8 mouse cellular contexts compared by ENCODE assay signal in the genomic region with DNA sequence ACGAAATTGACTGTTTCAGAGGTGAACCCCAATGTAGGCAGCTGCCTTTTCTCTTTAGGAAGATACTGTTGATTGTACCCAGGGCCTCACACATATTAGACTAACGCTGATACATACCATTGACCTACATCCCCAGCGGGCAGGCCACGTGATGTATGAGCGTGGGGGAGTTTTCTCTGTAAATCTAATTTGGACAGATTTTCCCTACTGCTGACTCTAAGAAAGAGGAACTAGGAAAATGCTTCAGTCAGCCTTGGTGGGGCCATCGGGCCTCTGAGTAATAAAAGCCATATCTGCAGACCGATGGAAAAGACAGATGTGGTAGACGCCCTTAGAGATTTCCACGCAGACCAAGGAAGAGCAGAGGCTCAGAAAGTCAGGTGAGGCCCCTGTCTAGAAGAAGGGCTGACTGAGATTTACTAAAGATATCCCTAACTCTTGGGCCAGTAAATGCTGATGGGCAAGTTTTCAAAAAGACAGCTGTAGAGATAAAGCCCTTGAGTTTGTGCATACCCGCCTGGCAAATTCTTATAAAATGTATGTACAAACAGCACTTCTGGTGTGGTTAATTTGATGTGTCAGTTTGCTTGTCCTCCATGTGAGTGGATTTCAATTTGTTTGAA. TPM values are rescaled to one million over a fixed set of nuclear protein-coding genes. Genes with fewer than 3 reads are reported as not detected.
DNase-seq lines count a peak whose midpoint lies in the region; ATAC-seq and TF ChIP-seq lines count a peak whose summit lies in the region.

No protein-coding gene starts in this region.

- peak; percentile 59 to 73; a peak in 3 of 4 replicates for TF ChIP-seq EP300 in MEL (IDR thresholded peaks at IDR 0.05; ENCODE audit: low read depth in 1 of 2, low read length in 2 of 2)

- ATAC-seq in forebrain, embryonic 11.5 days (replicated peaks; ENCODE audit: low FRiP score) = peak; percentile 26; the same call in 1 of the 2 replicates
- peak; percentile 62 for ATAC-seq in midbrain, embryonic 13.5 days

- H3K9ac ChIP-seq in MEL (ENCODE audit: control insufficient read depth, low read depth, low read length, poor library complexity, severe bottlenecking) = peak overlapping the region; percentile 5
- H3K9ac ChIP-seq in forebrain, embryonic 11.5 days (ENCODE audit: low read length) = peak overlapping the region; percentile 74
- H3K9ac ChIP-seq in liver, adult 2 months (ENCODE audit: low read depth, low read length) = no peak overlapping the region
- 0 out of 2 replicates have a peak overlapping the region, but pooled peaks have one; percentile 40 for H3K9ac ChIP-seq in midbrain, embryonic 13.5 days (replicated peaks)

- TF ChIP-seq CTCF in MEL (IDR thresholded peaks at IDR 0.05 in 2 of 3, conservative IDR thresholded peaks at IDR 0.05 in 1 of 3; ENCODE audit: control insufficient read depth in 1 of 3, insufficient read depth in 1 of 3, low read depth in 2 of 3, low read length in 3 of 3, poor library complexity in 1 of 3, severe bottlenecking in 1 of 3) = no peak
- no peak for TF ChIP-seq CTCF in liver, adult 2 months (IDR thresholded peaks at IDR 0.05; ENCODE audit: low read depth, low read length)

- H3K36me3 ChIP-seq in MEL (ENCODE audit: control insufficient read depth in 1 of 2, insufficient read depth in 2 of 2, low read length in 2 of 2) = peaks cover 0 to 8% of the 10 kb centered on the region in 2 experiments; a peak in 2 of 4 replicates
- H3K36me3 ChIP-seq in forebrain, embryonic 11.5 days (ENCODE audit: control insufficient read depth, insufficient read depth, low read length) = no peaks in the 10 kb centered on the region
- H3K36me3 ChIP-seq in hindbrain, embryonic 10.5 days = peaks cover 8% of the 10 kb centered on the region; the same call in 1 of the 2 replicates
- no peaks in the 10 kb centered on the region for H3K36me3 ChIP-seq in liver, adult 2 months (ENCODE audit: control insufficient read depth, insufficient read depth, low read length)
- H3K36me3 ChIP-seq in midbrain, embryonic 13.5 days = 0 out of 2 replicates have a peak, but pooled peaks cover 9% of the 10 kb centered on the region

- no peaks in the 10 kb centered on the region; the same call in 1 of the 2 replicates for H3K79me2 ChIP-seq in MEL (ENCODE audit: control insufficient read depth, insufficient read depth, low read length, poor library complexity)
- H3K79me2 ChIP-seq in liver, adult 2 months (ENCODE audit: control insufficient read depth, insufficient read depth, low read length) = peaks cover 3% of the 10 kb centered on the region; the same call in 1 of the 2 replicates

- 82% methylated on average over 10 of the region's 10 CpGs for WGBS in forebrain, embryonic 11.5 days
- WGBS in hindbrain, embryonic 10.5 days = 85% methylated on average over 10 of the region's 10 CpGs
- WGBS in liver, adult 2 months = 72% methylated on average over 10 of the region's 10 CpGs
- WGBS in midbrain, embryonic 13.5 days = 84% methylated on average over 10 of the region's 10 CpGs

- peak overlapping the region; percentile 67 for H3K4me2 ChIP-seq in forebrain, embryonic 11.5 days (ENCODE audit: low read depth, low read length, severe bottlenecking)
- peak overlapping the region; percentile 61 for H3K4me2 ChIP-seq in midbrain, embryonic 13.5 days (replicated peaks)

- H3K4me1 ChIP-seq in MEL (ENCODE audit: control insufficient read depth in 1 of 2, insufficient read depth in 2 of 2, low read length in 2 of 2) = peaks cover 0 to 7% of the 10 kb centered on the region in 2 experiments; a peak in 1 of 4 replicates
- H3K4me1 ChIP-seq in forebrain, embryonic 11.5 days (replicated peaks; ENCODE audit: control insufficient read depth, insufficient read depth, low read length) = no peaks in the 10 kb centered on the region
- H3K4me1 ChIP-seq in hindbrain, embryonic 10.5 days (replicated peaks) = peaks cover 13% of the 10 kb centered on the region
- no peaks in the 10 kb centered on the region for H3K4me1 ChIP-seq in liver, adult 2 months (ENCODE audit: control insufficient read depth, insufficient read depth, low read length)
- peaks cover 10% of the 10 kb centered on the region for H3K4me1 ChIP-seq in midbrain, embryonic 13.5 days (replicated peaks)

- DNase-seq in cerebellum, adult 11-12 months = peak; percentile 20
- no peak for DNase-seq in cerebellum, adult 9-10 months
- DNase-seq in MEL (ENCODE audit: low read depth, low spot score) = peak; percentile 86
- no peak for DNase-seq in forebrain, embryonic 11.5 days (ENCODE audit: low spot score)
- peak; percentile 12 for DNase-seq in hindbrain, embryonic 10.5 days (ENCODE audit: low spot score)
- peak; percentile 23 for DNase-seq in liver, adult 2 months (ENCODE audit: extremely low read depth, low read depth, low spot score)
- peak; percentile 7 for DNase-seq in yolk sac, embryonic 10.5 days (ENCODE audit: low spot score)

- H3K4me3 ChIP-seq in MEL (ENCODE audit: control insufficient read depth in 1 of 2, insufficient read depth in 1 of 2, low read depth in 2 of 2, low read length in 2 of 2) = peak overlapping the region; percentile 43 to 52
- H3K4me3 ChIP-seq in forebrain, embryonic 11.5 days (ENCODE audit: low read depth, low read length) = peak overlapping the region; percentile 62
- peak overlapping the region; percentile 82 for H3K4me3 ChIP-seq in hindbrain, embryonic 10.5 days
- H3K4me3 ChIP-seq in liver, adult 2 months (ENCODE audit: insufficient read depth, low read depth, low read length) = no peak overlapping the region
- H3K4me3 ChIP-seq in midbrain, embryonic 13.5 days (replicated peaks) = peak overlapping the region; percentile 68

- H3K27ac ChIP-seq in MEL (ENCODE audit: control insufficient read depth, low read depth, low read length) = peak overlapping the region; percentile 55
- H3K27ac ChIP-seq in forebrain, embryonic 11.5 days (ENCODE audit: low read depth, low read length) = no peak overlapping the region
- peak overlapping the region; percentile 91; the same call in 1 of the 2 replicates for H3K27ac ChIP-seq in hindbrain, embryonic 10.5 days
- no peak overlapping the region for H3K27ac ChIP-seq in liver, adult 2 months (replicated peaks; ENCODE audit: insufficient read depth, low read depth, low read length)
- H3K27ac ChIP-seq in midbrain, embryonic 13.5 days = peak overlapping the region; percentile 56; the same call in 1 of the 2 replicates

- H3K27me3 ChIP-seq in MEL (ENCODE audit: control insufficient read depth in 1 of 2, insufficient read depth in 2 of 2, low read length in 2 of 2) = no peaks in the 10 kb centered on the region
- H3K27me3 ChIP-seq in forebrain, embryonic 11.5 days (ENCODE audit: control insufficient read depth, insufficient read depth, low read length) = no peaks in the 10 kb centered on the region
- H3K27me3 ChIP-seq in hindbrain, embryonic 10.5 days (ENCODE audit: insufficient read depth, poor library complexity, severe bottlenecking) = no peaks in the 10 kb centered on the region; the same call in 1 of the 2 replicates
- H3K27me3 ChIP-seq in liver, adult 2 months (ENCODE audit: control insufficient read depth, insufficient read depth, low read length) = no peaks in the 10 kb centered on the region
- no peaks in the 10 kb centered on the region for H3K27me3 ChIP-seq in midbrain, embryonic 13.5 days

- TF ChIP-seq RAD21 in MEL (IDR thresholded peaks at IDR 0.05; ENCODE audit: low read depth, low read length) = no peak

- no peak for TF ChIP-seq POLR2A in MEL (IDR thresholded peaks at IDR 0.05; ENCODE audit: control insufficient read depth in 1 of 2, insufficient read depth in 1 of 2, low read depth in 1 of 2, low read length in 2 of 2, poor library complexity in 1 of 2)
- TF ChIP-seq POLR2A in liver, adult 2 months (IDR thresholded peaks at IDR 0.05; ENCODE audit: extremely low read depth, insufficient read depth, low read length) = no peak

- no peaks in the 10 kb centered on the region for H3K9me3 ChIP-seq in MEL (replicated peaks; ENCODE audit: insufficient read depth, low read length)
- H3K9me3 ChIP-seq in forebrain, embryonic 11.5 days (ENCODE audit: control insufficient read depth, low read length) = no peaks in the 10 kb centered on the region
- no peaks in the 10 kb centered on the region for H3K9me3 ChIP-seq in hindbrain, embryonic 10.5 days
- H3K9me3 ChIP-seq in midbrain, embryonic 13.5 days = no peaks in the 10 kb centered on the region

TF ChIP-seq in MEL, 35 proteins besides CTCF, POLR2A, EP300 and RAD21 (continues in another document):
- TF ChIP-seq GABPA (IDR thresholded peaks at IDR 0.05; ENCODE audit: low read depth, low read length) = no peak
- peak; percentile 88 for TF ChIP-seq ETS1 (IDR thresholded peaks at IDR 0.05; ENCODE audit: low read depth, low read length)
- no peak for TF ChIP-seq MYB (IDR thresholded peaks at IDR 0.05; ENCODE audit: low read depth, low read length)
- no peak; the same call in 1 of the 2 replicates for TF ChIP-seq TCF12 (IDR thresholded peaks at IDR 0.05; ENCODE audit: low read depth, low read length)
- no peak for TF ChIP-seq ZMIZ1 (IDR thresholded peaks at IDR 0.05; ENCODE audit: low read depth, low read length)
- TF ChIP-seq NELFE (IDR thresholded peaks at IDR 0.05; ENCODE audit: low read depth, low read length) = no peak
- TF ChIP-seq CHD2 (IDR thresholded peaks at IDR 0.05; ENCODE audit: low read length) = no peak
- TF ChIP-seq MEF2A (IDR thresholded peaks at IDR 0.05; ENCODE audit: extremely low read depth, insufficient replicate concordance, low read depth, low read length, poor library complexity, severe bottlenecking) = no peak
- no peak for TF ChIP-seq SMC3 (IDR thresholded peaks at IDR 0.05; ENCODE audit: low read depth, low read length)

RNA-seq across cellular contexts. Expression of a gene that starts 0.7 kb away (rescaled TPM):
- total RNA-seq in MEL (2012; rRNA removed) = 3.1 and 3.5 TPM in 2 replicates
- 1 to 10 TPM in 1 of 2 experiments, not detected in 1; 4.1 TPM for polyA plus RNA-seq in MEL (2012; ENCODE audit: insufficient read depth in 1 of 2, insufficient read length in 2 of 2, low read depth in 1 of 2, low replicate concordance in 2 of 2, missing spikeins in 1 of 2)
- polyA plus RNA-seq in forebrain, embryonic 11.5 days (2014; fragmentation: Nextera tagmentation; extraction: Ambion mirVana) = 10.1 and 12.7 TPM in 2 replicates
- polyA plus RNA-seq in hindbrain, embryonic 10.5 days (2016; fragmentation: Nextera tagmentation; extraction: Ambion mirVana) = 10.0 and 10.4 TPM in 2 replicates
- 16.4 and 17.0 TPM in 2 replicates for total RNA-seq in liver, adult 2 months (2014; rRNA removed)
- 10.9 and 12.1 TPM in 2 replicates for polyA plus RNA-seq in liver, adult 2 months (2012; rRNA removed)
- polyA plus RNA-seq in midbrain, embryonic 13.5 days (2015; fragmentation: Nextera tagmentation; extraction: Ambion mirVana) = 16.3 and 17.2 TPM in 2 replicates

RNA-seq across cellular contexts. Expression of a gene that starts 26.8 kb away (rescaled TPM):
- total RNA-seq in MEL (2012; rRNA removed) = not detected in 2 replicates
- polyA plus RNA-seq in MEL (2012; ENCODE audit: insufficient read depth in 1 of 2, insufficient read length in 2 of 2, low read depth in 1 of 2, low replicate concordance in 2 of 2, missing spikeins in 1 of 2) = not detected
- 4.6 and 5.4 TPM in 2 replicates for polyA plus RNA-seq in forebrain, embryonic 11.5 days (2014; fragmentation: Nextera tagmentation; extraction: Ambion mirVana)
- polyA plus RNA-seq in hindbrain, embryonic 10.5 days (2016; fragmentation: Nextera tagmentation; extraction: Ambion mirVana) = 3.7 and 4.6 TPM in 2 replicates
- not detected in 2 replicates for total RNA-seq in liver, adult 2 months (2014; rRNA removed)
- polyA plus RNA-seq in liver, adult 2 months (2012; rRNA removed) = not detected in 2 replicates
- 1.4 and 1.5 TPM in 2 replicates for polyA plus RNA-seq in midbrain, embryonic 13.5 days (2015; fragmentation: Nextera tagmentation; extraction: Ambion mirVana)

Comparison
In these comparisons a context has a peak if more than half of its experiments do, and no peak if none do; other contexts are left out.
1. DNase-seq: peak in cerebellum, adult 11-12 months (single experiment), MEL (single experiment), hindbrain, embryonic 10.5 days (single experiment), liver, adult 2 months (single experiment) and yolk sac, embryonic 10.5 days (single experiment); none in cerebellum, adult 9-10 months (single experiment) and forebrain, embryonic 11.5 days (single experiment).
2. H3K27ac ChIP-seq: peak in MEL (single experiment), hindbrain, embryonic 10.5 days (single experiment) and midbrain, embryonic 13.5 days (single experiment); none in forebrain, embryonic 11.5 days (single experiment) and liver, adult 2 months (single experiment).